Mouse (Mus musculus): ENCODE measurements at regions not wholly inside any gene's neighbourhood (a gene's known extent, or its start where the extent isn't known, plus 50 kb on each side); places are given as distances from the start of the nearest gene placed in this dataset.
A peak's percentile ranks its signal among the peaks of the same experiment; 100 is the strongest.

- DNase-seq (ENCODE audit: low read depth, low spot score) = no peak
Observed at GRCm38 (mm10) chr2:159523739-159524138, 729.1 kb downstream of the Dhx35 start.

- peak; percentile 7 for DNase-seq (ENCODE audit: low read depth, low spot score)
Observed at GRCm38 (mm10) chr2:159534951-159535350, 740.3 kb downstream of the Dhx35 start.

DNA sequence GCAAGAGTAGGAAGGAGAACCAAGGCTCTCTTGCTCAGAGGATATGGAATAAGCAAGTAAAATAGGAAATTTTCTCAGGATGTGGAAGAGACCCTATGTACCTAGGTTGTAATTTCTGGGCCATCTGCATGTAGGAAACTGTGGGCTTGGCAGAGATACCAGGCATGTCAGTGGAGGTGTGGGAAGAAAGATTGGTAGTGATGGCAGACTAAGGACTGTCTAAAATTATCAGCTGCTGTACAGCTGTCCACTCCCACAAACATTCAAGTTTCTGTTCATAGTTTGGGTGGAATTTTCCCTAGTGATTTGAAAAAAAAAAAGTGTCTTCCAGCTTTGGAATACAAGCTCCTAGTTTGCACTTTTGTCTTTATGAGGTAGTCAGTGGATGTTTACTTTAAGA is 744.7 kb downstream of the Dhx35 start:
- no peak for DNase-seq (ENCODE audit: low read depth, low spot score)

GRCm38 (mm10) chr2:159557567-159557966 is 763.0 kb downstream of the Dhx35 start:
- DNase-seq (ENCODE audit: low read depth, low spot score) = no peak

DNA sequence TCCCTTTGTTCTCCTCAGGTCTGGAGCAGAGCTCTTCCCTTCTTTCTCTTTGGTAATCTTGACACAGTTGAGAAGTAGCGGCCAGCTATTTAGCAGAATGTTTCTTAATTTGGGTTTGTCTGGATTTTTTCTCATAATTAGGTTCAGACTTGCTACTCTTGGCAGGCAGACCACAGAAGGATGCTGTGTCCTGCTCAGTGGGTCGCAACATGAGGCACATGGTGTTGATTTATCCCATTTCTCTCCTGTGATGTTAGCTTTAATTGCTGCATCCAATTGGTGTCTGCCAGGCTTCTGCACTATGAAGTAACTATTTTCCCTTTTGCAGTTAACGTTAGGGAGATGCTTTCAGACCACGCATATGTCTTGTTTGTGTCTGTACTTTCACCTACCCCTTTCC is 768.7 kb downstream of the Gm826 start:
- no peak for DNase-seq (ENCODE audit: low read depth, low spot score)

- no peak for DNase-seq (ENCODE audit: low read depth, low spot score)
Observed at GRCm38 (mm10) chr2:159565921-159566320, 768.0 kb downstream of the Gm826 start.

- DNase-seq (ENCODE audit: low read depth, low spot score) = peak; percentile 25
Observed at GRCm38 (mm10) chr2:159566461-159566860, 767.5 kb downstream of the Gm826 start.

DNA sequence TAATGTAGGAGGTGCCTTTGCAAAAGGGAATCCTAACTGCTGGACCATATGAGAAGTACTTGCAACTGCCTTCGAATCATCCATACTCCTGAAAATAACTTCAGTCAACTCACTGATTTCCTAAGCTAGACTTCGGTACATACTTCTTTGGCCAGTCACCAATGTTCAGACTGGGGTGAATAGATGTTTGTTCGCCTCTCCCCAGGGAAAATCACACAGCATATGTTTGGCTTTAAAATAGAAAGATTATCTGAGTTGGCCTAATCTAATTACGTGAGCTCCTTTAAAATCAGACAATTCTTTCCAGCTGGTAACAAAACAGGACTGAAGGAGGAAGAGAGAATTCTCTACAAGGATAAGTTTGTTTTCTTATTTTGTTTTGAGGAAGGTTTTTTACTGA is 765.6 kb downstream of the Gm826 start:
- DNase-seq (ENCODE audit: low read depth, low spot score) = peak; percentile 7

DNA sequence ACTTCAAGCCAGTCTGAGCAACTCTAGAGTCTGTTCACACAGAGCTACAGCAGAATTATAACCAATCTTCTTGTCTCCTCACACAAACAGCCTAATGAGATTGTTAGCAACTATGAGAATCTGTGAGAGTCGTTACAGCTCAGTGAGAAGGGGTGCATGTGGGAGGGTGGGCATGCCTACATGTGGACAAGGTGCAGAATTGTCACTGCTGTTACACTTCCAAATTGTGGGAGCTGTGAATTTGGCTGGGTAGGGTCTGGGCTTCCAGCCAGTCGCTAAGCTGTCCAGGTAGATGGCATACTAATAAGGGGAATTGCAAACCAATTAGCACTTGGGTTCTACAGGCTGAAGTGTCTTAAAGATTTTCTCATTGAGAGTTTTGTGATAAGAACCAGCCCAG is 762.1 kb downstream of the Gm826 start:
- no peak for DNase-seq (ENCODE audit: low read depth, low spot score)

GRCm38 (mm10) chr2:159575271-159575670 is 758.7 kb downstream of the Gm826 start:
- no peak for DNase-seq (ENCODE audit: low read depth, low spot score)

DNA sequence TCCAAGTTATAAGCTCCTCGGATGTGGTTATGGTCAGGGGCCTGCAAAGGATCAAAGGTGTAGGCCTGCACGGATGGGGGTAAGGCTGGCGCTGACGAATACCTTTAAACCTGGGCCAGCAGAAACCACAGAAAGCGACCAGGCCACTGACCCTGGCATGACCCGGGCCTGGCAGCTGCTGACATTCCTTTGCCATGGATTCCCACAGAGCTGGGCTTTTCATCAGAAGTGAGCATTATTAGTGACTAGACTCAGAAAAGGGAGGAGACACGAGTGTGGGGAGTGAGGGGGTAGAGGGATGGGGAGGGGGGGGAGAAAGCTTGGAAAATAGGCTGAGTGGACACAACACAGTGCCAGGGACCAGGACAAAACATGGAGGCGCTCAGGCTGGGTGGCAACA is 750.9 kb downstream of the Gm826 start:
- peak; percentile 5 for DNase-seq (ENCODE audit: low read depth, low spot score)

DNA sequence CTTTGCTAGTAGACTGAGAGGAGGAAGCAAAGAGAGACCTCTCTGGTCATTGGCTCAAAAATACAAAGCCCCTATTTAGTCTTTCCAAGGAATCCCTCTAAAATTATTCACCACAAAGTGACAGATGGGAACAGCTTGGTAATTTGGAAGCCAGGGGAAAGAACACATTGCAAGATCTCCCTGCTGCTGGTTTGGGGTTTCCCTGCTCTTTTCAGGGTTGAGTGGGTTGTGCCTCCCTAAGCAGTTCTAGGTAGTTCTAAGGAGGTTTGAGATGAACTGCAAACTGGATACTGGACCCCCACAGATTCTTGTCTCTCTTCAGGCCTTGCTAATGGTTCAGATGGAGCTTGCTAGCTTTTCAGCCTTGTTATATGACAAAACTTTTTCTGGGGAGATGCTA is 749.3 kb downstream of the Gm826 start:
- DNase-seq (ENCODE audit: low read depth, low spot score) = no peak

DNA sequence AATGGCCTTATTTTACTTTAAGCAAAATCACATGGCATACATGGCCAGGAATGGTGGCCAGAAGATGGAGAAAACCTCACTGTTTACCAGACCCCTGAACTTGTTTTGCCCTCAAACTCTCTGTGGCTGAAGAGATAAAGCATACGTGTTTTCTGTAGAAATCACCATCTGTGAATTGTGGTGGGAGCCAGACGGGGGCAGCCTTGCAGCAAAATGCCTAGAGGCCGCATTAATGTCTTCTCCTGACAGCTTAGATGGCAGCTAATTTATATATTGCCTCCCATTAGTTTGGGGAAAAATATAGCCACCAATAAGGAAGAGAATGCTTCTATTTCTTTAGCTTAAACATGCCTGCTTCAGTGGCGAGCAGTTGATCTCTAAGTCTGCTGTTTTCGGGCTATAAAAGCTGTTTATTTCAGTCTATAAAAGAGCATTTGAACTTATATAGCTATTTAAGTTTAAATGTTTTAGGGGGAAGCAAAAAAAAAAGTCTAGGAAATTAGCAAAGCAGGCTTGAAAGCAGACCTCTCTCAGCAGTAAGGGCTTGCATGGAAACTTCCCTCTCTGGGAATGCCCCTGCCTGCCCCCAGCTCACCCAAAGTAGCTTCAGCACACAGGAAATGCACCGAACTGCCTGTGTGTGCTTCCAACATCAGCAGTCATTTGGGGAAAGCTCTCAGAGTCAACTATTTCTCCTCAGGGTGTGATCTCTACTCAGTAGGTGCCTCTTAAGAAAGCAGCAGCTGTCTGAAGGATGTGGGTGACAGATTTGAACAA is 747.1 kb downstream of the Gm826 start:
- DNase-seq (ENCODE audit: low read depth, low spot score) = peak; percentile 31

DNA sequence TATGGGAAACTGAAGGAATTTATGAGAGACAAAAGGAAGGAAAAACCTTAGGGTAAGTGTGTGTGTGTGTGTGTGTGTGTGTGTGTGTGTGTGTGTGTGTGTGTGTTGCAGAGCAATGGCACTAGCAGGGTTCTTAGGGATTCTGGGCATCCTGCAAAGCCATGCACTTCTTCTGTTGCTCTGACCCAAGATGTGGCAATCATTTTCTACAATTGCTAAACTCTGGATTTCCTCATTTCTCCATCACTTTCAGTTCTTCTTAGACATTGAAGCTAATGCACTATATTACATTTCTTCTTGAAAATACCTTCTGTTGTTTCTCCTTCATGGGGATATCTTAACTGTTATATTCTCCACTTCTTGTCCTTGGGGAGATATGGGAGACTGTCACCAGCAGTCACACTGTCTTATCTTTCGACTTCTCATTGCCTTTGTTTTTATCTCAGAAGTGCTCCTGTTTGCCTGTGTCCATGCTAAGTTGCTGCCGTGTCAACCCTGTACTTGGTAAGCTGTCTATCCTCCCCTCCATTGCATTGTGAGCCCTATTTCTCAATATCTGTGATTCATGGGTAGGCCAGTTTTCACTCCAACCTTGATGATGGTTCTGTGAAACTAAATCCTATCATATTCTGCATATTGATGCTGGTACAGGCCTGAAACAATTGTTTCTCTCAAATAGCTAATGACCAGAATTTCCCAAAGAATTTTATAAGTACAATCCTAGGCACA is 742.4 kb downstream of the Gm826 start:
- no peak for DNase-seq (ENCODE audit: low read depth, low spot score)

- no peak for DNase-seq (ENCODE audit: low read depth, low spot score)
Observed at GRCm38 (mm10) chr2:159592841-159593240, 741.1 kb downstream of the Gm826 start.

- no peak for DNase-seq (ENCODE audit: low read depth, low spot score)
Observed at GRCm38 (mm10) chr2:159596285-159596684, 737.7 kb downstream of the Gm826 start.

- no peak for DNase-seq (ENCODE audit: low read depth, low spot score)
Observed at GRCm38 (mm10) chr2:159598080-159598479, 735.9 kb downstream of the Gm826 start.

- no peak for DNase-seq (ENCODE audit: low read depth, low spot score)
Observed at GRCm38 (mm10) chr2:159607191-159607590, 726.8 kb downstream of the Gm826 start.

DNA sequence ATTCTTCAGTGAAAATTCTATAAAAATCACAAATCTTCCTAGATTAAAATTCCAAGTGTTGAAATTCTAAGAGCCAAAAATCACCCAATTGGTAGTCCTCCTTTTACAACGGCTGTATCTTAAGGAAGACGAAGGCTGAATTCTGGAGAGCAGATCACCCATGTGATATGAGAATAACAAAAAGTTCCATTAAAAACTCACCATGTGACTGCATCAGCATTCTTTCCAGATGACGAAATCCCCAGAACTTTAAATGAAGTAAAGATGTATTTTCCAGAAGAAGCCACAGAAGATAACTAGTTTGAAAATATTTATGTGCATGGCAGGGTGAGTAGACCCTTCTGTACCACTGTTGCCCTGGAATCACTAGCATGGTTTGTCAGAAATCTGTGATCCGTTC is 723.5 kb downstream of the Gm826 start:
- DNase-seq (ENCODE audit: low read depth, low spot score) = peak; percentile 58

DNA sequence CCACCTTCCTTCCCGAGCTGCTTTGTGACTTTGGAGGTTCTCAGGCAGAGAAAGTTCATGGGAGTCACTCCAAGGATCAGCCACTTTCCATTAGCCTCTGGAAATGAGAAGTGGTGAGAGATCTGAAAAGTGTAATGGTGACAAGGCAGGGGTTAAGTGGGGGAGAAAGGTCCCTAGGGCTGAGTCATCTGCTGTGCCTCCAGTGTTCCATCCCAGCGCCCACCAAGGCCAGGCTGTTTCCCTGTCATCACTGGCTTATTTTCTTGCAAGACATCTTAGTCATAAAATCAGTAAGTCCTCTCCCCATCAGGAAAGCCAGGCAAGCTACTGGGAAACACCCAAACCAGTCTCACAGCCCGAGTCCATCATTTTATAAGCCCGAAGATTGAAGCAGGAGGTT is 717.3 kb downstream of the Gm826 start:
- DNase-seq (ENCODE audit: low read depth, low spot score) = peak; percentile 10

DNA sequence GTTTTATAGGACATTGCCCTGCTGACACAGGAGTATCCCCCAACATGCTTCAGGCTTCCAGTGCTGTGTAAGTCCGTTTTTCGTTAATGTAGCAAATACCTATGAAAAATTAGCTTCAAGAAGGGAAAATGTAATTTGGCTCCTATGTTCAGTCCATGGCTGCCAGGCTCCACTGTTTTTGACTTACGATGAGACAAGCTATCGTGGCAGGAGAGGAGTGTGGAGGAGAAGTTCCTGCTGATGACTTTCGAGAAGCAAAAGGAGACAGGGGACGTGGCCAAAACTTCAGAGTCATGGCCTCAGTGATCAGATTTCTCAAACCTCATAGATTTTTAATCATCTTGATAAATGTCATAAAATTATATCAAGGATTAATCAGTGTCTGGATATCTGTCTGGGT is 712.7 kb downstream of the Gm826 start:
- no peak for DNase-seq (ENCODE audit: low read depth, low spot score)

- DNase-seq (ENCODE audit: low read depth, low spot score) = no peak
Observed at GRCm38 (mm10) chr2:159622141-159622669, 711.8 kb downstream of the Gm826 start.

- DNase-seq (ENCODE audit: low read depth, low spot score) = no peak
Observed at GRCm38 (mm10) chr2:159625306-159625705, 708.7 kb downstream of the Gm826 start.

Measured in 3T3-L1 (cell line).